Mouse (Mus musculus): ENCODE measurements around the gene Ndufa9. TPM values are rescaled to one million over a fixed set of nuclear protein-coding genes. Genes with fewer than 3 reads are reported as not detected.

Gene Ndufa9
- 165 TPM in 2 replicates for polyA plus RNA-seq (2015; fragmentation: Nextera tagmentation; extraction: Ambion mirVana)

GRCm38 (mm10) chr6:126848712-126849704, at the start of gene Ndufa9:
Ndufa9 (minus strand) TSS chr6:126849136.
- H3K9me3 ChIP-seq (replicated peaks): no peaks in the 10 kb centered on the region
- WGBS: 7% methylated on average over 46 of the region's 46 CpGs
- ATAC-seq (ENCODE audit: insufficient number of reproducible peaks, low FRiP score, low TSS enrichment, low read depth): peak; percentile 57; the same call in 1 of the 2 replicates
- H3K4me3 ChIP-seq (replicated peaks): peak within 1 kb of the TSS; percentile 78
- peak within 1 kb of the TSS; percentile 70 for H3K9ac ChIP-seq
- peaks cover 15% of the 10 kb centered on the region for H3K4me1 ChIP-seq
- peak within 1 kb of the TSS; percentile 84 for H3K4me2 ChIP-seq (replicated peaks)
- H3K27me3 ChIP-seq: no peaks in the 10 kb centered on the region
- peaks cover 6% of the 10 kb centered on the region; the same call in 1 of the 2 replicates for H3K36me3 ChIP-seq
- peak within 1 kb of the TSS; percentile 58; the same call in 1 of the 2 replicates for H3K27ac ChIP-seq (replicated peaks)

DNA sequence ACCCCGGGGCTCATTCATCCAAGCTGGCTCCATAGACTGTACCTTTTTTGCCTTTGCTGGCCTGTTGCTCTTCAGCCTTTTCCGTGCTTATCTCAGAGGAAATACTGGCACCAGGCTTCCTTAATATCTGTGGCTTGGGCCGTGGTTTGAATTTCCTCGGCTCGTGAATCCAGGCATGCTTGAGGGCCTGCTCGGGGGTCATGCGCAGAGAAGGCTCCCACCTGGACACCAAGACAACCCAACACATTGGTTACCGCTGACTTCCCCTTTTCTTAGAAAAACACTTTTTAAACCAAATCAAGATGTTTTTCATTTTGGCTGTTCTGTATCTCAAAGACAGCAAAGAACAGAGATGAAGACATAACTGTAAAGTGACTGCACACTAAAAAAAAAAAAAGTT, 28.2 kb upstream of the Ndufa9 start:
- Histone ChIP-seq H3K36me3 (no peaks in the 10 kb centered on the region), H3K4me3 (replicated peaks) (no peak overlapping the region), H3K9ac (no peak overlapping the region), H3K4me1 (no peaks in the 10 kb centered on the region), H3K27ac (replicated peaks) (no peak overlapping the region), H3K27me3 (no peaks in the 10 kb centered on the region), H3K4me2 (replicated peaks) (no peak overlapping the region), H3K9me3 (replicated peaks) (no peaks in the 10 kb centered on the region)
- 69% methylated on average over 8 of the region's 8 CpGs for WGBS
- no peak for ATAC-seq (ENCODE audit: insufficient number of reproducible peaks, low FRiP score, low TSS enrichment, low read depth)

DNA sequence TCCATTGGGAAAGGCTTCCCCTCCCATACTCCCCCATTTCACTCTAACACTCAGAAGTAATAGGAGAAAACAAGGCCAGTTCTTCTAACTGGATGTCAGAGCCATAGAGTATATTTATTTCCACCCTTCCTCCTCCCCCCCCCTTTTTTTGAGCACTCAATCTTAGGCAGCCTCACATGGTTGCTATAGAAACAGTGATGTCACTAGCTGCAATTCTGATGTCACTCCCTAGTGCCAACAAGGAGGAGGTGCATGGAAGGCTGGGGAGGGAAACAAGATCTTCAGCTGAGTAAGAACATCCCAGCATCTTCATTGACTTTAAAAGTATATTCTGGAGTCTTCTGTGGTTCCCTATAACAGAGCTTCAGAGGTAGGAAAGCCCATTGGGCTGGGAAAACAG, 3.9 kb upstream of the Ndufa9 start, which contains the start of gene Akap3:
Akap3 (plus strand) TSS at position 218 of the 400 bp plus-strand sequence.
- Histone ChIP-seq H3K27ac (replicated peaks) (no peak within 1 kb of the TSS), H3K4me3 (replicated peaks) (no peak within 1 kb of the TSS), H3K9ac (no peak within 1 kb of the TSS), H3K4me1 (peaks cover 10% of the 10 kb centered on the region), H3K36me3 (no peaks in the 10 kb centered on the region), H3K27me3 (no peaks in the 10 kb centered on the region), H3K4me2 (replicated peaks) (no peak within 1 kb of the TSS), H3K9me3 (replicated peaks) (no peaks in the 10 kb centered on the region)
- no peak for ATAC-seq (ENCODE audit: insufficient number of reproducible peaks, low FRiP score, low TSS enrichment, low read depth)

GRCm38 (mm10) chr6:126836628-126837027, 12.3 kb downstream of the Ndufa9 start:
- ATAC-seq (ENCODE audit: insufficient number of reproducible peaks, low FRiP score, low TSS enrichment, low read depth): no peak
- no peak overlapping the region for H3K4me2 ChIP-seq (replicated peaks)
- H3K9ac ChIP-seq: no peak overlapping the region
- H3K9me3 ChIP-seq (replicated peaks): no peaks in the 10 kb centered on the region
- WGBS: 85% methylated on average over 8 of the region's 8 CpGs
- no peak overlapping the region for H3K4me3 ChIP-seq (replicated peaks)
- no peak overlapping the region for H3K27ac ChIP-seq (replicated peaks)
- H3K4me1 ChIP-seq: no peaks in the 10 kb centered on the region
- peaks cover 93% of the 10 kb centered on the region for H3K36me3 ChIP-seq
- H3K27me3 ChIP-seq: no peaks in the 10 kb centered on the region

DNA sequence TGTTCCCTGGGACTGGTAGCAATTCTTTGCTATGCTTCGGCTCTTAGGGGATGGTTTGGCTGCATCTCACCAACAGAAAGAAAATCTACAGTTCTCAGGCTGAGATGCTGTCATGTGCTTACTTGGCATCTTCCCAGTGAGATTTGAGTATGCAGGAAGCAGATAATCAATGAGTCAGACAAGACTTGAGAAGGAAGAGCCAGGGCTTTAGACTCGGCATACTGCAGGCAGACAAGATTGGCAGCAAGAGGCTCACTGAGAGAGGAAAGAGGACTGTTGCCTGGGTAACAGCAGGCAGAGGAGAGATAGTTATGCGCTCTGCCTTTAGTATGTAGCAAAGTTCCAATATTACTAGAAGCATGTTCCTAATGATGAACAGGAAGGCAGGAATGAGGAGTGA, 25.8 kb downstream of the Ndufa9 start:
- Histone ChIP-seq H3K4me1 (no peaks in the 10 kb centered on the region), H3K27me3 (no peaks in the 10 kb centered on the region), H3K4me3 (replicated peaks) (no peak overlapping the region), H3K27ac (replicated peaks) (no peak overlapping the region), H3K9ac (no peak overlapping the region), H3K4me2 (replicated peaks) (no peak overlapping the region), H3K9me3 (replicated peaks) (no peaks in the 10 kb centered on the region), H3K36me3 (peaks cover 84% of the 10 kb centered on the region)
- 85% methylated on average over 3 of the region's 3 CpGs for WGBS
- ATAC-seq (ENCODE audit: insufficient number of reproducible peaks, low FRiP score, low TSS enrichment, low read depth): no peak

DNA sequence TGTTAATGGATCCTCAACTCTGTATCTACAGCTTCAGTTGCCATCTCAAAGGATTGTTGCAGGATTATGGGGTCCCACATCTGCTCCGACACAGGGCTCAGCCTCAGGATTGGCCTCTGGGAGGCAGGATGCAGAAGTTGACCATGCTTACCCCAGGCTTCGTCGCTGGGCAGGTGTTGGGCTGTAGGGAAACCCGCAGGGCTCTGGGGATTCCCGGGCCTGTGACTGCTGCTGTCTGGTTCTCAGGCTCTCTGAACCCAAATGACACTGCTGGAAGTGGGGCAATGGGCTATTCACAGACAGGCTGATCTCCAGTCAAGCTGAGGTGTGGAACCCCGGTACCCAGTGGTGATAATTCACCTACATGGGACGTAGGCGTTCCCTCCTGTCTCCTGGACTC, 32.6 kb downstream of the Ndufa9 start:
- no peak overlapping the region for H3K4me2 ChIP-seq (replicated peaks)
- WGBS: 92% methylated on average over 8 of the region's 8 CpGs
- ATAC-seq (ENCODE audit: insufficient number of reproducible peaks, low FRiP score, low TSS enrichment, low read depth): no peak
- H3K4me3 ChIP-seq (replicated peaks): no peak overlapping the region
- H3K4me1 ChIP-seq: no peaks in the 10 kb centered on the region
- no peaks in the 10 kb centered on the region for H3K9me3 ChIP-seq (replicated peaks)
- H3K27me3 ChIP-seq: no peaks in the 10 kb centered on the region
- peaks cover 19% of the 10 kb centered on the region for H3K36me3 ChIP-seq
- H3K27ac ChIP-seq (replicated peaks): no peak overlapping the region
- no peak overlapping the region for H3K9ac ChIP-seq

GRCm38 (mm10) chr6:126815206-126815750, 33.7 kb downstream of the Ndufa9 start:
- no peak overlapping the region for H3K4me3 ChIP-seq (replicated peaks)
- H3K9ac ChIP-seq: no peak overlapping the region
- H3K4me2 ChIP-seq (replicated peaks): no peak overlapping the region
- peaks cover 9% of the 10 kb centered on the region for H3K36me3 ChIP-seq
- ATAC-seq (ENCODE audit: insufficient number of reproducible peaks, low FRiP score, low TSS enrichment, low read depth): no peak
- WGBS: 62% methylated on average over 6 of the region's 6 CpGs
- no peaks in the 10 kb centered on the region for H3K27me3 ChIP-seq
- H3K27ac ChIP-seq (replicated peaks): no peak overlapping the region
- no peaks in the 10 kb centered on the region for H3K4me1 ChIP-seq
- H3K9me3 ChIP-seq (replicated peaks): no peaks in the 10 kb centered on the region

DNA sequence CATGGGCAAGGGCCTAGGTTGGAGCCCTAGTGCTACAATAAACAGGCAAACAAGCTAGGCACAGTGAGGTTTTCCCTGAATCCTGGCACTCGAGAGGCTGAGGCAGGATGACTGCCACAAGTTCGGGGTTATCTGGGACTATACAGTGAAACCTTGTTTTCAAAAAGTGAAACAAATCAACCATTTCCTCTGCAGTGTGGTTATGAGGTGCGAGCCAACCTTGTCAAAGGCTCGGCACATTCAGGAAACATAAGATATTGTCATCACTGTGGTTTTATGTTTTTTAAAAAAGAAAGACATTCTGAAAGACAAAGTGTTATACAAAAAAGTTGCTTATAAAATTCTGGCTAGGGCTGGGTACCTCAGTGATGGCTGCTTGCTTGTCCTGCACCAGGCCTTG, 37.5 kb downstream of the Ndufa9 start:
- no peaks in the 10 kb centered on the region for H3K27me3 ChIP-seq
- WGBS: 78% methylated on average over 4 of the region's 4 CpGs
- no peaks in the 10 kb centered on the region for H3K9me3 ChIP-seq (replicated peaks)
- no peak overlapping the region for H3K4me2 ChIP-seq (replicated peaks)
- no peaks in the 10 kb centered on the region for H3K4me1 ChIP-seq
- ATAC-seq (ENCODE audit: insufficient number of reproducible peaks, low FRiP score, low TSS enrichment, low read depth): no peak
- no peak overlapping the region for H3K4me3 ChIP-seq (replicated peaks)
- no peaks in the 10 kb centered on the region for H3K36me3 ChIP-seq
- no peak overlapping the region for H3K9ac ChIP-seq
- H3K27ac ChIP-seq (replicated peaks): no peak overlapping the region

GRCm38 (mm10) chr6:126808561-126808960, 40.4 kb downstream of the Ndufa9 start:
- WGBS: 79% methylated on average over 8 of the region's 8 CpGs

DNA sequence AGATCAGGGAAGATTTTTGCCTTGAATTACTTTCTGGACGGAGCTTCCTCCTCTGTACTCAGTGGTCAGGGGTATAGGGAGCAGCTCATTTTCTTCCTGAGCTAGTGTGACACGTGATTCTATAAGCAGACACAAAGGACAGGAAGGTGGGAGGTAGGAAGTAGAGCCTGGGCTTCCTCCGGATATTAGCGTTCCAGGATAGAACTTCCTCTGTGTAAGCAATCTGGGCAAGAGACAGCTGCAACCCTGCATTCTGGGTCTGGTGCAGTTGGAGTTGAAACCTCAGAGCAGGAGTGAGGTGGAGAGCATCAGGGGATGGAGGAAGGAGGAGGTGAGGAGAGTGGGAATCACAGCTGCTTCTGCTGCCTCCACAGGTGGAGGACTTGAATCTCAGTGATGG, 40.8 kb downstream of the Ndufa9 start:
- no peak for ATAC-seq (ENCODE audit: insufficient number of reproducible peaks, low FRiP score, low TSS enrichment, low read depth)
- Histone ChIP-seq H3K27ac (replicated peaks) (no peak overlapping the region), H3K9ac (no peak overlapping the region), H3K4me3 (replicated peaks) (no peak overlapping the region), H3K4me2 (replicated peaks) (no peak overlapping the region), H3K27me3 (no peaks in the 10 kb centered on the region), H3K36me3 (no peaks in the 10 kb centered on the region), H3K4me1 (no peaks in the 10 kb centered on the region), H3K9me3 (replicated peaks) (no peaks in the 10 kb centered on the region)
- 65% methylated on average over 4 of the region's 4 CpGs for WGBS

More at GRCm38 (mm10) chr6:126808561-126808960, 40.4 kb downstream of the Ndufa9 start:
- H3K9ac ChIP-seq: no peak overlapping the region
- H3K9me3 ChIP-seq (replicated peaks): no peaks in the 10 kb centered on the region
- H3K27me3 ChIP-seq: no peaks in the 10 kb centered on the region
- ATAC-seq (ENCODE audit: insufficient number of reproducible peaks, low FRiP score, low TSS enrichment, low read depth): no peak
- no peaks in the 10 kb centered on the region for H3K4me1 ChIP-seq
- no peak overlapping the region for H3K4me3 ChIP-seq (replicated peaks)
- H3K27ac ChIP-seq (replicated peaks): no peak overlapping the region
- no peak overlapping the region for H3K4me2 ChIP-seq (replicated peaks)
- no peaks in the 10 kb centered on the region for H3K36me3 ChIP-seq

DNA sequence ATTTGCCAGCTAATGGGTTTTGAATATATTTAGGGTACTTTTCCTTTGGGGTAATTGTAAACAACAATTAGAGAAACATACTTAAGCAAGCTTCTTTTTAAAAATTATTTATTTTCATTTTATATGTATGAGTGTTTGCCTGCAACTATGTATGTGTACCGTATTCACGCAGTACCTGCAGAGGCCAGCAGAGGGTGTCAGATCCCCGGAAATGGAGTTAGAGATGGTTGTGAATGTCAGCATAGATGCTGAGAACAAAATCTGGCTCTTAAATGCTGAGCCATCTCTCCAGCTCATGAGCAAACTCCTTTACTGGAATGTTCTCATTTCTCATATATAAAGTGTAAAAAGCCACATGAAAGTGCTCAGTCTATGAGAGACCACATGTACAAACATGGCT, 42.2 kb downstream of the Ndufa9 start:
- WGBS: 85% methylated on average over 3 of the region's 3 CpGs
- no peaks in the 10 kb centered on the region for H3K36me3 ChIP-seq
- no peak overlapping the region for H3K4me2 ChIP-seq (replicated peaks)
- H3K9ac ChIP-seq: no peak overlapping the region
- no peak for ATAC-seq (ENCODE audit: insufficient number of reproducible peaks, low FRiP score, low TSS enrichment, low read depth)
- no peak overlapping the region for H3K27ac ChIP-seq (replicated peaks)
- H3K27me3 ChIP-seq: no peaks in the 10 kb centered on the region
- H3K9me3 ChIP-seq (replicated peaks): no peaks in the 10 kb centered on the region
- no peaks in the 10 kb centered on the region for H3K4me1 ChIP-seq
- H3K4me3 ChIP-seq (replicated peaks): no peak overlapping the region
